Mouse (Mus musculus) brown adipose tissue, adult 24 weeks (tissue): ENCODE results near the gene Skor1. TPM values are rescaled to one million over a fixed set of nuclear protein-coding genes. Genes with fewer than 3 reads are reported as not detected.

Source experiments
- H3K27ac ChIP-seq: fragments of 200-500 bp; replicated peaks from 2 replicates; pipeline ENCODE4 v1.5.1; 2012; ENCODE audit warnings: low read depth, mild to moderate bottlenecking, low read length
- H3K4me1 ChIP-seq: fragments of 200-500 bp; 2 replicates; pipeline ENCODE4 v1.6.1; 2012; ENCODE audit warnings: low read length, mixed read lengths; ENCODE audit not compliant: control insufficient read depth, insufficient read depth, insufficient read length
- H3K4me3 ChIP-seq: fragments of 200-500 bp; 2 replicates; pipeline ENCODE4 v1.5.1; 2012; ENCODE audit warnings: low read depth, mild to moderate bottlenecking, low read length, moderate library complexity; ENCODE audit not compliant: insufficient read depth
- polyA plus RNA-seq: library from polyadenylated mRNA; stranded (reverse); fragments of >200 nt; gene quantifications from 2 replicates; pipeline ENCODE4 v1.2.4, GENCODE M21; 2012; ENCODE audit not compliant: missing spikeins, insufficient read depth, insufficient read length

The Skor1 gene
- polyA plus RNA-seq, 1 experiment = not detected

- Histone ChIP-seq H3K27ac (no peak overlapping the region), H3K4me3 (no peak overlapping the region), H3K4me1 (no peaks in the 10 kb centered on the region)
These were observed 49.4 kb downstream of the Skor1 start for GRCm38 (mm10) chr9:63099344-63099743.

- H3K27ac ChIP-seq = no peak overlapping the region
- no peaks in the 10 kb centered on the region for H3K4me1 ChIP-seq
- no peak overlapping the region for H3K4me3 ChIP-seq
These were observed 49.9 kb downstream of the Skor1 start for GRCm38 (mm10) chr9:63098887-63099286.

GRCm38 (mm10) chr9:63097204-63097603 is 51.6 kb downstream of the Skor1 start:
- Histone ChIP-seq H3K4me3 (no peak overlapping the region), H3K27ac (no peak overlapping the region), H3K4me1 (0 out of 2 replicates have a peak, but pooled peaks cover 2% of the 10 kb centered on the region)

- H3K4me1 ChIP-seq = peaks cover 10% of the 10 kb centered on the region
- no peak overlapping the region for H3K4me3 ChIP-seq
- H3K27ac ChIP-seq = no peak overlapping the region
These were observed 54.7 kb downstream of the Skor1 start for GRCm38 (mm10) chr9:63094030-63094429.

GRCm38 (mm10) chr9:63092567-63092966 is 56.2 kb downstream of the Skor1 start:
- peak overlapping the region; percentile 49 for H3K4me3 ChIP-seq
- peak overlapping the region; percentile 67; the same call in 1 of the 2 replicates for H3K27ac ChIP-seq
- H3K4me1 ChIP-seq = peaks cover 10% of the 10 kb centered on the region

- Histone ChIP-seq H3K27ac (peak overlapping the region; percentile 67), H3K4me3 (peak overlapping the region; percentile 49), H3K4me1 (peaks cover 10% of the 10 kb centered on the region)
These were observed 56.7 kb downstream of the Skor1 start for GRCm38 (mm10) chr9:63091971-63092528.

GRCm38 (mm10) chr9:63091101-63091921 is 57.5 kb downstream of the Skor1 start:
- Histone ChIP-seq H3K27ac (peak overlapping the region; percentile 8; the same call in 1 of the 2 replicates), H3K4me3 (no peak overlapping the region), H3K4me1 (peaks cover 10% of the 10 kb centered on the region)

- peaks cover 10% of the 10 kb centered on the region for H3K4me1 ChIP-seq
- no peak overlapping the region for H3K27ac ChIP-seq
- H3K4me3 ChIP-seq = no peak overlapping the region
These were observed 59.6 kb downstream of the Skor1 start for GRCm38 (mm10) chr9:63089141-63089540.

Other genes starting within 250 kb of the Skor1 start
- gene Pias1, start 161.0 kb downstream of the Skor1 start, polyA plus RNA-seq = 8.9 and 12.3 TPM in 2 replicates
- 15.9 and 23.1 TPM in 2 replicates for gene Map2k5, start 228.9 kb upstream of the Skor1 start, polyA plus RNA-seq